Mouse (Mus musculus) induced T-regulatory cell, adult 2 months (primary cell): ENCODE measurements at regions not wholly inside any gene's neighbourhood (a gene's known extent, or its start where the extent isn't known, plus 50 kb on each side); places are given as distances from the start of the nearest gene placed in this dataset.
"Not testable (repeated sequence)": the region's sequence is repeated elsewhere in the genome, so short reads cannot be mapped to it uniquely, and the experiment has no call there.

Experiments used
- DNase-seq: peaks from one replicate; pipeline ENCODE4 v3.0.0-alpha.2; 2012; ENCODE audit warnings: low read depth

GRCm38 (mm10) chr15:41283199-41283598 lies 1149.0 kb downstream of the 9330182O14Rik start:
- DNase-seq: no peak

GRCm38 (mm10) chr15:41286809-41287413 lies 1152.7 kb downstream of the 9330182O14Rik start:
- DNase-seq: no peak

- no peak for DNase-seq
Observed at GRCm38 (mm10) chr15:41297419-41297818, 1163.3 kb downstream of the 9330182O14Rik start.

GRCm38 (mm10) chr15:41306638-41307037 lies 1172.5 kb downstream of the 9330182O14Rik start:
- no peak for DNase-seq

- DNase-seq: no peak
Observed at GRCm38 (mm10) chr15:41311728-41312320, 1177.7 kb downstream of the 9330182O14Rik start.

GRCm38 (mm10) chr15:41314916-41315315 lies 1180.8 kb downstream of the 9330182O14Rik start:
- no peak for DNase-seq

GRCm38 (mm10) chr15:41325633-41326252 lies 1191.6 kb downstream of the 9330182O14Rik start:
- peak; percentile 54 for DNase-seq

GRCm38 (mm10) chr15:41329286-41329685 lies 1195.1 kb downstream of the 9330182O14Rik start:
- no peak for DNase-seq

- DNase-seq: no peak
Observed at GRCm38 (mm10) chr15:41330085-41330484, 1195.9 kb downstream of the 9330182O14Rik start.

GRCm38 (mm10) chr15:41332451-41332850 lies 1198.3 kb downstream of the 9330182O14Rik start:
- DNase-seq: no peak

GRCm38 (mm10) chr15:41333165-41333564 lies 1199.0 kb downstream of the 9330182O14Rik start:
- no peak for DNase-seq

- DNase-seq: not testable (repeated sequence)
Observed at GRCm38 (mm10) chr15:41340621-41341020, 1206.5 kb downstream of the 9330182O14Rik start.

GRCm38 (mm10) chr15:41345554-41345953 lies 1211.4 kb downstream of the 9330182O14Rik start:
- no peak for DNase-seq

- DNase-seq: no peak
Observed at GRCm38 (mm10) chr15:41347221-41347620, 1213.1 kb downstream of the 9330182O14Rik start.

- no peak for DNase-seq
Observed at GRCm38 (mm10) chr15:41352129-41352528, 1218.0 kb downstream of the 9330182O14Rik start.

- DNase-seq: no peak
Observed at GRCm38 (mm10) chr15:41359276-41359675, 1225.1 kb downstream of the 9330182O14Rik start.

- no peak for DNase-seq
Observed at GRCm38 (mm10) chr15:41374669-41375068, 1240.5 kb downstream of the 9330182O14Rik start.

- DNase-seq: no peak
Observed at GRCm38 (mm10) chr15:41375906-41376305, 1241.7 kb downstream of the 9330182O14Rik start.

- no peak for DNase-seq
Observed at GRCm38 (mm10) chr15:41379637-41380036, 1245.5 kb downstream of the 9330182O14Rik start.

- no peak for DNase-seq
Observed at GRCm38 (mm10) chr15:41380429-41380828, 1246.3 kb downstream of the 9330182O14Rik start.

GRCm38 (mm10) chr15:41390699-41391098 lies 1256.5 kb downstream of the 9330182O14Rik start:
- no peak for DNase-seq
